Mouse (Mus musculus) embryonic facial prominence, embryonic 11.5 days (tissue): ENCODE data around the gene Strip1. TPM values are rescaled to one million over a fixed set of nuclear protein-coding genes. Genes with fewer than 3 reads are reported as not detected.

Experiments
- ATAC-seq: fragments of 200-750 bp; cut with Nextera tagmentation; replicated peaks from 2 replicates; pipeline ENCODE4 v1.8.0; 2017; ENCODE audit warnings: low read depth; ENCODE audit not compliant: insufficient number of reproducible peaks, low FRiP score, low TSS enrichment
- DNase-seq: peaks from one replicate; pipeline ENCODE4 v3.0.0-alpha.2; 2015; ENCODE audit warnings: low spot score
- H3K27ac ChIP-seq: fragments of 300-500 bp; sonication (generic); replicated peaks from 2 replicates; pipeline ENCODE4 v1.5.1; 2014; ENCODE audit warnings: mild to moderate bottlenecking, low read depth, low read length, control low read depth
- H3K27me3 ChIP-seq: fragments of 300-500 bp; sonication (generic); 2 replicates; pipeline ENCODE4 v1.6.1; 2014; ENCODE audit warnings: mild to moderate bottlenecking, low read length, moderate library complexity, mixed read lengths; ENCODE audit not compliant: control insufficient read depth, insufficient read depth
- H3K36me3 ChIP-seq: fragments of 300-500 bp; sonication (generic); replicated peaks from 2 replicates; pipeline ENCODE4 v1.6.1; 2014; ENCODE audit warnings: low read depth, mild to moderate bottlenecking, low read length, moderate library complexity, mixed read lengths; ENCODE audit not compliant: control insufficient read depth, insufficient read depth
- H3K4me1 ChIP-seq: fragments of 300-500 bp; sonication (generic); 2 replicates; pipeline ENCODE4 v1.6.1; 2014; ENCODE audit warnings: low read length, mixed read lengths; ENCODE audit not compliant: control insufficient read depth, insufficient read depth
- H3K4me2 ChIP-seq: fragments of 300-500 bp; sonication (generic); 2 replicates; pipeline ENCODE4 v1.6.1; 2014; ENCODE audit warnings: low read depth, mild to moderate bottlenecking, control low read depth, low read length, moderate library complexity
- H3K4me3 ChIP-seq: fragments of 300-500 bp; sonication (generic); 2 replicates; pipeline ENCODE4 v1.5.1; 2014; ENCODE audit warnings: low read depth, low read length, control low read depth
- H3K9ac ChIP-seq: fragments of 300-500 bp; sonication (generic); replicated peaks from 2 replicates; pipeline ENCODE4 v1.6.1; 2014; ENCODE audit warnings: mild to moderate bottlenecking, control low read depth, low read length
- H3K9me3 ChIP-seq: fragments of 300-500 bp; sonication (generic); replicated peaks from 2 replicates; pipeline ENCODE4 v1.6.1; 2016; ENCODE audit warnings: mild to moderate bottlenecking, low read length, inconsistent platforms, mixed read lengths; ENCODE audit not compliant: control insufficient read depth
- WGBS: fragments of 180-500 bp; shearing (Covaris S2); extraction: QIAGEN DNeasy Blood & Tissue Kit; methylation state at CpG from one replicate; pipeline ENCODE4 v1.1.7; 2014; 5-methylcytosine and 5-hydroxymethylcytosine counted together
- polyA plus RNA-seq: library from polyadenylated mRNA; unstranded; fragments of >200 nt; fragmentation: Nextera tagmentation; extraction: Ambion mirVana; gene quantifications from 2 replicates; pipeline ENCODE4 v1.2.1, GENCODE M21; 2014

The Strip1 gene
- polyA plus RNA-seq, 1 experiment from 2014 or later, result 75.0 TPM

DNA sequence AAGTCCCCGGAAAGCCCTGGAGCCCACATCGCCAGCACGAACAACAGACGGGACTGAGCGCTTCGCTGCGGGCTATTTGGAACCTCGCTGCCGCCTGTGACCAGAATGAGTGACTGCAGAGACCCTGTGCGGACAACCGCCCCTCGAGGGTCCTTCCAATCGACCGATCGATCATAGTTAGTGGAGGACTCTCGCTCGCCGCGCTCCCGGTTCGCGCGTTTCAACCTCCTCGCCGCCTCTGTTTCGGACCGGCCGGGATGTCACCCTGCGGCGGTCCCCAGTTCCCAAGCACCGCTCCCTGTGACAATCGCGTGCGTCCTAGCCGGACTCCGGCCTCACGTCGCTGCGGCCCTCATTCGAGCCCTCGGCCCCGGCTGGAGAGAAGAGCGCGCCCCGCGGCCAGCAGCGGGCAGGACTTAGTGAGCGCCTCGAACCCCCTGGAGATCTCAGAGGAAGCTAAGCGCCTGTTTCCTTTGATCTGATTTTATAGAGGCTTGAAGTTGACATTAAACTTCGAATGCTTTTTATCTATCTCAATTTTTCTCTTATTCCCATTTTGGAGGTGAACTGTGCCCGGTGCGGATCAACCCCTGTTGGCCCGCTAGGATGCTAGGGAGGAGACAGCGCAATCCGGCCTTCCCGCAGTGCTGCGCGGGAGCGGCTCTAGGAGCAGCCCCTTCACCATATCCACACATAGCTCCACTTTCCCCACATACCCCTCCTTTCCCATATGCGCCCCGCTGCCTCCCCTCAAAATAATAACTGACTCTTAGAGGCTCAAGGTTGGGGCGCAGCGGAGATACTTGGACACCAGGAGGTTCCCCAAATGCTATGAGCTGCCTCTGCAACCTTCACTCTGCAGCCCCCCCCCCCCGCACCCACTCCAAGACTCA, 48.4 kb downstream of the Strip1 start:
- Histone ChIP-seq H3K9ac (peak overlapping the region; percentile 61), H3K9me3 (no peaks in the 10 kb centered on the region), H3K4me1 (peaks cover 5% of the 10 kb centered on the region), H3K27ac (peak overlapping the region; percentile 43), H3K27me3 (peaks cover 29% of the 10 kb centered on the region), H3K4me2 (peak overlapping the region; percentile 74), H3K36me3 (no peaks in the 10 kb centered on the region), H3K4me3 (peak overlapping the region; percentile 38)
- WGBS, result under 1% methylated on average over 65 of the region's 65 CpGs
- DNase-seq, result peak; percentile 52
- 0 out of 2 replicates have a peak, but pooled peaks have one; percentile 6 for ATAC-seq

DNA sequence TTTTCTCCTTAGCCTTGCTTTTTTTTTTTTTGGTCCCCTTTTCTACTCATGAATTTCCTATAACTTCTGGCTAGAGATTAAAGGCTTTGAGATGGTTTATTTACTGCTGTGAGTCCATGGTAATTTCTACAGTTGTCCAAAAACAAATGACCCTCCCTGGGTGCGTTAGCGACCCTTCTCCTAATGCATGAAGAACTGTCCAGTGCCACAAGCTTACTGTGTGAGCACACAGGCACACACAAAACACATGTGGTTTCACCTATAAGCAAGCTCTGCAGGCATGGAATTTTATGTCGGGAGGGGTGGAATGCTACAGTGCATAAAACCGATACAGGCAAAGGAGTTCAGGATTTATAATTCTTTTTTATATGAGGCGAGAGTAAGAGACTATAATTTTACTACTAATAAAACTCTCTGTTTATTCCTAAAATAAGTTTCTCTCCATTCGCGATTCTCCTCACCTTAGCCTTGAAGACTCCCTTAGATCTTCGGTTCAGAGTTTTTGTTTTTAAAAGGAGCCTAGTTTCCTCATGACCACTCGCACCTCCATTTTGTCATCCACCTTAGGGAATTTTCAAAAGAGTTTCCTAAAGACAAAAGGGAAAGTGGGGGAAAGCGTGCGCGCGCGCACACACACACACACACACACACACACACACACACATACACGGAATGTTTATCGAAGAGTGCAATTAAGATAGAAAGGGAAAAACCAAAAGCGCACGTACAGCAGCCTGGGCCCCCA, 49.2 kb downstream of the Strip1 start:
- 2% methylated on average over 18 of the region's 18 CpGs for WGBS
- Histone ChIP-seq H3K9ac (peak overlapping the region; percentile 61), H3K4me1 (peaks cover 5% of the 10 kb centered on the region), H3K27me3 (peaks cover 28% of the 10 kb centered on the region), H3K4me3 (peak overlapping the region; percentile 38), H3K27ac (peak overlapping the region; percentile 43), H3K4me2 (peak overlapping the region; percentile 74), H3K36me3 (no peaks in the 10 kb centered on the region), H3K9me3 (no peaks in the 10 kb centered on the region)
- DNase-seq, result no peak
- ATAC-seq, result no peak

DNA sequence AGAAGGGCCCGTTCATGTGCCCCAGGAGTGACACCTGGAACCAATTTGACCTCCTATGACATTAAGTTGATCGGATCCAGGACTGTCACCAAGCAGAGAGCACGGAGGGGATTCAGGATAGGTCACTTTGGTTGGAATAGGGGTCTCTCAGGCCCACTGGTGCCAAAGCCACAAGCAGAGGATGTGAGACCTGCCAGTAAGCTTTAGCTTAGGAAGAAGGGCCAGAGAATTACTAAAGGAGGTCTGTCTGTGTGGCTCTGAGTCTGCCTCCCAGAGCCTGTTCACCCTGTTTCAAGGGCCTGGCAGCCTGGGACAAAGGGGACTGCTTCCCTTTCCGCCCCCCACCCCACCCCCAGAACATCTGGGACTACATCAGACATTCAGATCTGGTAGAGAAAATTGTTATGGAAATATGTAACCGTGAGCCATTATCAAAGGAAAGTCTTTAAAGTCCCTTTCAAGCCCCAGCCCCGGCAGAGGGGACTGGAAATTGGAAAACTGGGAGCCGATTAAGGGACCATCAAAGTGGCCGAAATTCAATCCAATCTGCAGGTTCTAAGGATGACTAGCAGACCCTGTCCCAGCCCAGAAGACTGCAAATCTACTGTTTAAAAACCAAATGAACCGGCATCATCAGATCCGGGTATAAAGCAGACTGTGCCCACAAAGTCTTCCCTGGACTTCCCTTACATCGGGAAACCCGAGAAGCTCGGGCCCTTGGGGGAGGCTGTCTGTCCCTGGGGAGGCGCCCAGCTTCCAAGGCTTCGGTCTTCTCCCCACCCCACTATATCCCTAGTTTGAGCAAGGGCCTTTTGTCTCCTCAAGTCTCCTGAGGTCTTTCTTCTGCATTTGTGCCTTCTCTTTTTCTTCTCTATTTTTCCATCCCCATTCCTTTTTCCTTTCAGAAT, 50.1 kb downstream of the Strip1 start:
- Histone ChIP-seq H3K27me3 (peaks cover 25% of the 10 kb centered on the region), H3K4me2 (peak overlapping the region; percentile 28), H3K4me3 (0 out of 2 replicates have a peak overlapping the region, but pooled peaks have one; percentile 7), H3K27ac (peak overlapping the region; percentile 36; the same call in 1 of the 2 replicates), H3K9ac (peak overlapping the region; percentile 15), H3K9me3 (no peaks in the 10 kb centered on the region), H3K36me3 (no peaks in the 10 kb centered on the region), H3K4me1 (peaks cover 5% of the 10 kb centered on the region)
- 2% methylated on average over 15 of the region's 15 CpGs for WGBS
- DNase-seq (peak; percentile 56), ATAC-seq (no peak)

DNA sequence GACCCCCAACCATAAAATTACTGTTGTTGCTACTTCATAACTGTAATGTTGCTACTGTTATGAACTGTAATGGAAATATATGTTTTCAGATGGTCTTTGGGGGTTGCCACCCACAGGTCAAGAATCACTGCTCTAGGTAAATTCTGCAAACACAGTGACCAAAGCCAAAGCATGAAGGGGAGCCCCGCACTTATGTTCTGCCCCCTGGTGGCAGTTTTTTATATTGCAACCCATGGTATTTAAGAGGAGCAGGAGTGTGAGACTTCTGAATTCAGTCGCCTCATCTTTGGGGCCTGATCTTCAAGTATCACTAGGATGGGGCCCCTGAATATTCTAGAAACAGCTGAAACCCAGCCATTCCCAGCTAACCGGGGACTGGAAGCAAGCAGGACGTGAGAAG, 52.0 kb downstream of the Strip1 start:
- no peak overlapping the region for H3K9ac ChIP-seq
- H3K4me1 ChIP-seq, result peaks cover 5% of the 10 kb centered on the region; the same call in 1 of the 2 replicates
- H3K27ac ChIP-seq, result no peak overlapping the region
- H3K9me3 ChIP-seq, result no peaks in the 10 kb centered on the region
- no peaks in the 10 kb centered on the region for H3K36me3 ChIP-seq
- H3K27me3 ChIP-seq, result peaks cover 19% of the 10 kb centered on the region
- 7% methylated on average over 4 of the region's 4 CpGs for WGBS
- DNase-seq (peak; percentile 88), ATAC-seq (no peak)
- H3K4me2 ChIP-seq, result no peak overlapping the region
- no peak overlapping the region for H3K4me3 ChIP-seq

DNA sequence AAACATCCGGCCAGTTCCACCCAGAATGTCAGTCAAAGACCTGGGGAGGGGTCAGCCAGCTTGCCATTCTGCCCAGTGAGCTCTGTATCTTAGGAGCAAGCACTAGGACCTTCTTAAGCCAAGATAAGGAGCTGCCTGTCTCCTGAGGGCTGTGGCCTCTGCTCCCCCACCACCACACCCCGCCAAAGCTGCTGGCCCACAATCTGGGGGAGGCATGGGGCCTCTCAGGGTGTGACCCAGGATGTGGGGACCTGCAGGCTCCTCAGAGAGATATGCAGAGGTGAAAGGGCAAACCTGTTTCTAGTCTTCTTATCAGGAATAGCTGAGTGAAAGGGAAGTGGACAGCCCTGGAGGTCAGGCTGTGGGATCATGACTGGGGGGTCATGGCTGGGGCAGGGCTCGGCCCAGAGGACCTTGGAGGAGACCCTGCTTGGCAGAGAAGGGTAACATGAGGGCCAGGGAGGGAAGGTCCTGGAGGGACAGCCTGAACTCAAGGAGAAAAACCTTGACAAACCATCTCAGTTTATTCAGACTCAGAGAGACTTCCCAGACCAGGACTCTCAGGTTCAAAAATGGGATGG, 53.6 kb downstream of the Strip1 start:
- H3K4me2 ChIP-seq, result no peak overlapping the region
- no peak for ATAC-seq
- no peaks in the 10 kb centered on the region for H3K9me3 ChIP-seq
- H3K27me3 ChIP-seq, result peaks cover 11% of the 10 kb centered on the region
- WGBS, result 13% methylated on average over 3 of the region's 3 CpGs
- no peak for DNase-seq
- H3K9ac ChIP-seq, result no peak overlapping the region
- no peak overlapping the region for H3K27ac ChIP-seq
- H3K36me3 ChIP-seq, result no peaks in the 10 kb centered on the region
- H3K4me1 ChIP-seq, result peaks cover 3% of the 10 kb centered on the region; the same call in 1 of the 2 replicates
- no peak overlapping the region for H3K4me3 ChIP-seq

DNA sequence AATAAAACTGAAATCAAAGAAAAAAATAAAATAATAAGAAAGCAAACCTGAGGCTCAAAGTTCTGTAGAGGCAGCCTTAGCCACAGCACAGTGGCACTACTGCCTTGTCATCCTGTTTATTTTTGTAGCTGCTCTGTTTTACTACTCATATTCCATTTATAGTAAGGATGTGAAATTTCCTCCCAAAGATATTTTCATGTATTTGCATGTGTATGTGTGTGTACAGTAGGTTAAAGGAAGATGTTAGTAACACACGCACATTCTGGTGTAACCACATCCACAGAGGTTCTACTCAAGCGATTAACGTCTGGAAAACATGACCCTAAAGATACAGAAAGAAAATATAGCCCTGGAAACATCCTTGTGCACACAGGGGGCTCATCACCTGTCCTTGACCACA, 54.7 kb downstream of the Strip1 start:
- Histone ChIP-seq H3K27me3 (peaks cover 7% of the 10 kb centered on the region), H3K27ac (no peak overlapping the region), H3K9me3 (no peaks in the 10 kb centered on the region), H3K9ac (no peak overlapping the region), H3K4me1 (no peaks in the 10 kb centered on the region), H3K36me3 (no peaks in the 10 kb centered on the region), H3K4me2 (no peak overlapping the region), H3K4me3 (no peak overlapping the region)
- WGBS, result 84% methylated on average over 3 of the region's 3 CpGs
- ATAC-seq (no peak), DNase-seq (no peak)

DNA sequence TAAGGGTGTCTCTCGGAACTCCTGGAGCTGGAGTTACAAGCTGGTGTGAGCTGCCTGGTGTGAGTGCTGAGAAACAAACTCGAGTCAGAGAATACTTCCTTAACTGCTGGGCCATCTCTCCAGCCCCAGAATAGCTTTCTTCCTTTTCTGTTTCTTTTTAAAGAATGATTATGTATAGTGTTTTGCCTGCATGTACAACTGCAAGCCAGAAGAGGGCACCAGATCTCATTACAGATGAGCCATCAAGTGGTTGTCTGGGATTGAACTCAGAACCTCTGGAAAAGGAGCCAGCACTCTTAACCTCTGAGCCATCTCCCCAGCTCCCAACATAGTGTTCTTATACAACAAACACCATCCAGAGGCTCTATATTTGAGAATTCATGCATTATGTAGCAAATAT, 60.3 kb downstream of the Strip1 start:
- ATAC-seq (no peak), DNase-seq (no peak)
- H3K9ac ChIP-seq, result no peak overlapping the region
- no peaks in the 10 kb centered on the region for H3K9me3 ChIP-seq
- H3K4me3 ChIP-seq, result no peak overlapping the region
- H3K27ac ChIP-seq, result no peak overlapping the region
- no peaks in the 10 kb centered on the region for H3K4me1 ChIP-seq
- H3K4me2 ChIP-seq, result no peak overlapping the region
- no peaks in the 10 kb centered on the region for H3K27me3 ChIP-seq
- 53% methylated on average over 2 of the region's 2 CpGs for WGBS
- H3K36me3 ChIP-seq, result no peaks in the 10 kb centered on the region
